In genomic region chr2:9593931-9594330, GRCm38 (mm10) we compare ENCODE assay signal across 9 mouse cellular contexts.
DNase-seq lines count a peak whose midpoint lies in the region; ATAC-seq lines count a peak whose summit lies in the region.
"Had no signal": no experiment of that assay in that cellular context is flagged by ENCODE, and none has a peak within 500 bp of the region (broad histone marks: within the 10 kb centered on the region; RNA-seq: fewer than 3 reads in every experiment).

No protein-coding gene starts in this region.

- H3K4me2 ChIP-seq in neural tube, embryonic 15.5 days = no peak overlapping the region
- H3K4me2 ChIP-seq: neural tube, embryonic 12.5 days had no signal

- no peak overlapping the region for H3K4me3 ChIP-seq in neural tube, embryonic 15.5 days (replicated peaks)
- H3K4me3 ChIP-seq: neural tube, embryonic 12.5 days had no signal

- H3K36me3 ChIP-seq in neural tube, embryonic 15.5 days = no peaks in the 10 kb centered on the region
- H3K36me3 ChIP-seq: neural tube, embryonic 12.5 days had no signal

- WGBS in neural tube, embryonic 15.5 days = 43% methylated on average over 10 of the region's 10 CpGs

- peak; percentile 88 for ATAC-seq in megakaryocyte, adult 5-6 weeks (ENCODE audit: poor library complexity, severe bottlenecking)
- no peak for ATAC-seq in cerebellum, adult (ENCODE audit: insufficient number of reproducible peaks, low FRiP score, low TSS enrichment)
- ATAC-seq in neural tube, embryonic 15.5 days (ENCODE audit: low FRiP score) = no peak

- DNase-seq in heart, adult 11 months = peak; percentile 89
- no peak for DNase-seq in heart, postnatal 4 days
- DNase-seq in 3T3-L1 (ENCODE audit: low read depth, low spot score) = peak; percentile 35
- peak; percentile 38 for DNase-seq in brain, adult 2 months (ENCODE audit: low read depth, low spot score)
- no peak for DNase-seq in cerebellum, adult 11-12 months

- no peak overlapping the region for H3K9ac ChIP-seq in neural tube, embryonic 15.5 days (replicated peaks)
- H3K9ac ChIP-seq: neural tube, embryonic 12.5 days had no signal

- no peak overlapping the region for H3K27ac ChIP-seq in neural tube, embryonic 15.5 days (replicated peaks)
- H3K27ac ChIP-seq: neural tube, embryonic 12.5 days had no signal

- H3K4me1 ChIP-seq in neural tube, embryonic 15.5 days = no peaks in the 10 kb centered on the region
- H3K4me1 ChIP-seq: neural tube, embryonic 12.5 days had no signal

- no peaks in the 10 kb centered on the region for H3K9me3 ChIP-seq in neural tube, embryonic 15.5 days (replicated peaks)
- H3K9me3 ChIP-seq: neural tube, embryonic 12.5 days had no signal

- H3K27me3 ChIP-seq in neural tube, embryonic 15.5 days (replicated peaks) = no peaks in the 10 kb centered on the region
- H3K27me3 ChIP-seq: neural tube, embryonic 12.5 days had no signal

Comparison
In these comparisons a context has a peak if more than half of its experiments do, and no peak if none do; other contexts are left out.
1. DNase-seq: peak in heart, adult 11 months (single experiment), 3T3-L1 (single experiment) and brain, adult 2 months (single experiment); none in heart, postnatal 4 days (single experiment) and cerebellum, adult 11-12 months (single experiment).